Mouse (Mus musculus) ES-E14 (cell line): Measurements from ENCODE around the gene Arhgap31.

Experiments used
- HCFC1 ChIP-seq: IDR thresholded peaks from 2 replicates; pipeline ENCODE4 v1.6.1; 2012; ENCODE audit warnings: low read length, inconsistent platforms, borderline replicate concordance; ENCODE audit not compliant: insufficient read depth
- MAFK ChIP-seq: IDR thresholded peaks from 2 replicates; pipeline ENCODE4 v1.6.1; 2014; ENCODE audit warnings: mild to moderate bottlenecking, low read depth, low read length, inconsistent platforms; ENCODE audit not compliant: insufficient read depth
- ZC3H11A ChIP-seq: IDR thresholded peaks from 2 replicates; pipeline ENCODE4 v1.6.1; 2012; ENCODE audit warnings: low read depth, mild to moderate bottlenecking, inconsistent platforms, low read length, borderline replicate concordance

DNA sequence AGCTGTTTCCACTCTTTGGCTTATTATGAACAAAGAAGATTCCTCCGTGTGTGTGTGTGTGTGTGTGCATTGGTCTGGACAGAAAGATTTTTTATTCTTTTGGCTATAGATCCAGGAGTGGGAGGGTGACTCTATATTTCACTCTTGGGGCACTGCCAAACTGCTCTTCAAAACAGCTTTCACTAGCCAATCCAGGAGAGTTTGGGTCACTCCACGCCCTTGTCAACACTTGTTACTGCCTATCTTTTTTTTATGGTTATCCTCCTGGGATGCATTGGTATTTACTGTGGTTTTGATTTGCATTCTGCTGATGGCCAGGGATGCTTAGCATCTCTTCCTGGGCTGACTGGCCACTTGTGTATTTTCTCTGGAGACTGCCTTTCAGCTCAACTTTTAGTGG is 68.6 kb downstream of the Arhgap31 start:
- no peak for TF ChIP-seq MAFK
- TF ChIP-seq HCFC1, result no peak
- no peak for TF ChIP-seq ZC3H11A
